Mouse (Mus musculus) hematopoietic stem cell, adult 5-6 weeks (primary cell): ENCODE measurements around the gene Gm32687. TPM values are rescaled to one million over a fixed set of nuclear protein-coding genes. Genes with fewer than 3 reads are reported as not detected.
"Not testable (repeated sequence)": the region's sequence is repeated elsewhere in the genome, so short reads cannot be mapped to it uniquely, and the experiment has no call there.

Source experiments
- ATAC-seq, 2 experiments: fragments of 125-278 bp in 1 of 2; replicated peaks in 1 of 2; 2 replicates each; pipeline ENCODE4 v1.8.0; 2016 to 2017; ENCODE audit warnings: inconsistent platforms in 2 of 2, mild to moderate bottlenecking in 2 of 2, moderate number of reproducible peaks in 2 of 2, low read depth in 1 of 2, moderate TSS enrichment in 1 of 2; ENCODE audit not compliant: low FRiP score in 2 of 2, poor library complexity in 2 of 2, severe bottlenecking in 2 of 2, insufficient read depth in 1 of 2, low TSS enrichment in 1 of 2
- total RNA-seq: library from RNA; stranded (forward); fragments of 172-1452, 232-1000 nt; gene quantifications from 2 replicates; pipeline ENCODE4 v1.2.3, GENCODE M21; 2017

Gm32687 gene
- 3.4 and 12.8 TPM in 2 replicates for total RNA-seq

- ATAC-seq, result peak; percentile 100
These were observed at the start of gene Gm32687 for GRCm38 (mm10) chr10:81863409-81864407. Gm32687 (plus strand) TSS chr10:81863934.

- not testable (repeated sequence) for ATAC-seq
These were observed 17.5 kb upstream of the Gm32687 start for GRCm38 (mm10) chr10:81846219-81846618.

- peak; percentile 64 to 66; a peak in 3 of 4 replicates for ATAC-seq
These were observed 66.4 kb downstream of the Gm32687 start, which contains the start of gene Zfp781 for GRCm38 (mm10) chr10:81929842-81930743. Zfp781 (minus strand) TSS chr10:81930480.

Other genes starting within 250 kb of the Gm32687 start
- gene Sirt6, start 236.1 kb upstream of the Gm32687 start, total RNA-seq, result 2.8 and 3.1 TPM in 2 replicates
- 3.5 and 8.1 TPM in 2 replicates for gene Ankrd24, start 235.4 kb upstream of the Gm32687 start, total RNA-seq
- gene Gm10778, start 214.9 kb upstream of the Gm32687 start, total RNA-seq, result 5.6 and 9.9 TPM in 2 replicates
- gene Zfp433, start 159.1 kb upstream of the Gm32687 start, total RNA-seq, result 15.7 and 22.4 TPM in 2 replicates
- 0.30 and 5.7 TPM in 2 replicates for gene Gm3055, start 92.8 kb upstream of the Gm32687 start, total RNA-seq
- gene Gm4767, start 51.7 kb upstream of the Gm32687 start, total RNA-seq, result 2.4 TPM in 1 of 2 replicates, not detected in the other
- gene Zfp781, start 66.5 kb downstream of the Gm32687 start, total RNA-seq, result 0.94 and 1.7 TPM in 2 replicates
- gene Zfp873, start 184.2 kb downstream of the Gm32687 start, total RNA-seq, result 13.7 and 14.7 TPM in 2 replicates
- 1.0 TPM in 2 replicates for gene BC024063, start 219.4 kb downstream of the Gm32687 start, total RNA-seq